8 mouse cellular contexts compared by ENCODE assay signal in genomic region chr13:19618841-19619215, GRCm38 (mm10). TPM values are rescaled to one million over a fixed set of nuclear protein-coding genes. Genes with fewer than 3 reads are reported as not detected.
DNase-seq lines count a peak whose midpoint lies in the region; ATAC-seq and TF ChIP-seq lines count a peak whose summit lies in the region.

No protein-coding gene starts in this region.

- H3K9me3 ChIP-seq in megakaryocyte, embryonic 14.5 days: no peaks in the 10 kb centered on the region
- no peaks in the 10 kb centered on the region for H3K9me3 ChIP-seq in heart, postnatal 0 days (replicated peaks; ENCODE audit: control insufficient read depth, low read length)

- no peak for TF ChIP-seq EP300 in heart, postnatal 0 days (IDR thresholded peaks at IDR 0.05; ENCODE audit: low read depth)

- peaks cover 25% of the 10 kb centered on the region for H3K4me1 ChIP-seq in megakaryocyte, embryonic 14.5 days
- peaks cover 12% of the 10 kb centered on the region for H3K4me1 ChIP-seq in heart, postnatal 0 days (ENCODE audit: control insufficient read depth, insufficient read depth)

- TF ChIP-seq CTCF in heart, postnatal 0 days (IDR thresholded peaks at IDR 0.05; ENCODE audit: low read depth): no peak

- peak overlapping the region; percentile 54 for H3K27ac ChIP-seq in heart, postnatal 0 days (ENCODE audit: low read depth)
- no peak overlapping the region for H3K27ac ChIP-seq in macrophage

- peak overlapping the region; percentile 95 for H3K4me3 ChIP-seq in megakaryocyte, embryonic 14.5 days (replicated peaks)
- H3K4me3 ChIP-seq in heart, postnatal 0 days (ENCODE audit: low read depth, low read length): peak overlapping the region; percentile 55
- H3K4me3 ChIP-seq in macrophage (ENCODE audit: inconsistent target): peak overlapping the region; percentile 16; the same call in 1 of the 2 replicates

- no peaks in the 10 kb centered on the region for H3K36me3 ChIP-seq in megakaryocyte, embryonic 14.5 days (replicated peaks; ENCODE audit: low read length)
- H3K36me3 ChIP-seq in heart, postnatal 0 days (replicated peaks; ENCODE audit: control insufficient read depth, insufficient read depth, low read length): no peaks in the 10 kb centered on the region
- no peaks in the 10 kb centered on the region for H3K36me3 ChIP-seq in macrophage (ENCODE audit: inconsistent target)

- peaks cover 40% of the 10 kb centered on the region for H3K27me3 ChIP-seq in megakaryocyte, embryonic 14.5 days (replicated peaks)
- peaks cover 13% of the 10 kb centered on the region for H3K27me3 ChIP-seq in heart, postnatal 0 days (ENCODE audit: control insufficient read depth, insufficient read depth, low read length)

- DNase-seq in embryo, embryonic 11 days: peak; percentile 44
- no peak for DNase-seq in heart, postnatal 0 days (ENCODE audit: low spot score)
- no peak for DNase-seq in right cerebral cortex, postnatal 10 days (ENCODE audit: low spot score in 2 of 2)
- no peak for DNase-seq in cerebellum, postnatal 36 days
- DNase-seq in cerebellum, postnatal 10 days: no peak

- peak overlapping the region; percentile 65 for H3K9ac ChIP-seq in heart, postnatal 0 days (replicated peaks; ENCODE audit: low read depth, low read length)

- WGBS in heart, postnatal 0 days: 11% methylated on average over 5 of the region's 5 CpGs
- WGBS in macrophage (ENCODE audit: missing documents): 16% methylated on average over 4 of the region's 5 CpGs

- H3K4me2 ChIP-seq in heart, postnatal 0 days (ENCODE audit: low read depth, low read length): peak overlapping the region; percentile 95

- no peak for ATAC-seq in megakaryocyte, adult 5-6 weeks (ENCODE audit: poor library complexity, severe bottlenecking)
- peak; percentile 22 for ATAC-seq in heart, postnatal 0 days (ENCODE audit: insufficient read depth, low read depth)

- no peaks in the 10 kb centered on the region for H3K79me2 ChIP-seq in macrophage (ENCODE audit: inconsistent target)

RNA-seq across cellular contexts. Expression of gene Epdr1, which starts 0.9 kb away (rescaled TPM):
- polyA plus RNA-seq in megakaryocyte, embryonic 14.5 days (2012; ENCODE audit: insufficient read depth, low replicate concordance): 2.2 TPM in 1 of 2 replicates, not detected in the other
- total RNA-seq in megakaryocyte, adult 5-6 weeks (2015): 0.59 and 1.2 TPM in 2 replicates
- 0.11 and 0.69 TPM in 2 replicates for total RNA-seq in megakaryocyte, adult 5-6 weeks (2017)
- total RNA-seq in heart, postnatal 0 days (2014; rRNA removed; ENCODE audit: low replicate concordance): 30.2 and 68.1 TPM in 2 replicates
- 17.8 and 21.2 TPM in 2 replicates for polyA plus RNA-seq in heart, postnatal 0 days (2015; fragmentation: Nextera tagmentation; extraction: Ambion mirVana)
- 1 to 10 TPM in 1 of 26 experiments, under 1 TPM in 1, not detected in 24; 0.58 to 4.7 TPM for total RNA-seq in macrophage (2018; cell fraction: chromatin; rRNA removed)
- under 1 TPM; 0.12 to 0.90 (median 0.33) TPM for total RNA-seq in macrophage (2018; cell fraction: cytosol; rRNA removed)
- 1 to 10 TPM in 4 of 26 experiments, under 1 TPM in 17, not detected in 5; 0.24 to 1.2 (median 0.51) TPM for total RNA-seq in macrophage (2018; cell fraction: nucleus; rRNA removed)
- polyA plus RNA-seq in macrophage (2018): 0.23 to 0.67 TPM (median 0.46 TPM) in 3 replicates

RNA-seq across cellular contexts. Expression of gene Sfrp4, which starts 4.1 kb away (rescaled TPM):
- not detected in 2 replicates for polyA plus RNA-seq in megakaryocyte, embryonic 14.5 days (2012; ENCODE audit: insufficient read depth, low replicate concordance)
- total RNA-seq in megakaryocyte, adult 5-6 weeks (2015): 1.8 TPM in 2 replicates
- total RNA-seq in megakaryocyte, adult 5-6 weeks (2017): 0.33 and 1.9 TPM in 2 replicates
- not detected in 2 replicates for total RNA-seq in heart, postnatal 0 days (2014; rRNA removed; ENCODE audit: low replicate concordance)
- polyA plus RNA-seq in heart, postnatal 0 days (2015; fragmentation: Nextera tagmentation; extraction: Ambion mirVana): 0.15 TPM in 2 replicates
- under 1 TPM in 1 of 26 experiments, not detected in 25; 0.95 TPM for total RNA-seq in macrophage (2018; cell fraction: chromatin; rRNA removed)
- not detected for total RNA-seq in macrophage (2018; cell fraction: cytosol; rRNA removed)
- not detected for total RNA-seq in macrophage (2018; cell fraction: nucleus; rRNA removed)
- not detected in 3 replicates for polyA plus RNA-seq in macrophage (2018)

Comparison
In these comparisons a context has a peak if more than half of its experiments do, and no peak if none do; other contexts are left out.
1. H3K4me3 ChIP-seq: peak in every context shown above with its lines; median percentile 95 in megakaryocyte, embryonic 14.5 days; 55 in heart, postnatal 0 days; 16 in macrophage.